Mouse (Mus musculus): ENCODE measurements at regions not wholly inside any gene's neighbourhood (a gene's known extent, or its start where the extent isn't known, plus 50 kb on each side); places are given as distances from the start of the nearest gene placed in this dataset.

DNA sequence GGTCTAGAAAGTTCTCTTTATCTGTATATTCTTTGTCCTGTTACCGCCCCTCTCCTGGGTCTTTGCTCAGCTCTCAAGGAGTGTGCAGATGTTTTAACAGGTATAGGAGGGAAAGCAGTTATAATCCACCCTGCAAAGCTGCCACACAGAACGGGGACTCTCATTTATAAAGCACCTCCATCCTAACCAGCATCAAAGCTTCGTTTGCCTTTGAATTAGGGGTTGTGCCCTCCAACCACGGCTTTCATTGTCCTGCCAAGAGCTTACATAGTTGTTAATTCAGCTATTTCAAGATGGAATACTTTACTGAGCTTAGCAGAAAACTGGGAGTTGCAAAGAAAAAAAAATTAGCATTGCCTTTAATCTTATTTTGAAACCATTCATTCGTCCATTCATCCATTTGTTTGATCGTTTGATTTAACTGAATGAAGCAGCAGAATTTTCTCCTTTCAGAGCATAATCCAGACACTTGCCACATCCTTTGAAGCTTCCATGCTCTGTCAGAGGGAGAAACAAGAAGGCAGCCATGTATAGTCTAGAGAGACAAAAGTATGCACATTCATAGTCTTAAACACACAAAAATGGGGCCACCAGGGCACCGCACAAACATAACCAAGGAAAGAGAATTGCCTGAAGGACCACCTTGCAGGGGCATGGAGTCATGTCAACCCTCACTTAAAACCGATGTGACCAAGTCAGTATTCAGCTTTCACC is 116.2 kb downstream of the Kdr start:
- TF ChIP-seq CTCF (IDR thresholded peaks at IDR 0.05; ENCODE audit: control insufficient read depth, insufficient read depth, insufficient read length), result no peak
- no peak for TF ChIP-seq MAX (IDR thresholded peaks at IDR 0.05)
- no peak for TF ChIP-seq USF1 (IDR thresholded peaks at IDR 0.05; ENCODE audit: low read depth)
- no peak for TF ChIP-seq MYOD1 (IDR thresholded peaks at IDR 0.05; ENCODE audit: control insufficient read depth, insufficient read length, low read depth)
- TF ChIP-seq CEBPB (IDR thresholded peaks at IDR 0.05; ENCODE audit: low read depth), result no peak
- no peak for TF ChIP-seq MYOG (IDR thresholded peaks at IDR 0.05; ENCODE audit: control insufficient read depth, extremely low read depth, insufficient read length)
- no peak for TF ChIP-seq FOSL1 (IDR thresholded peaks at IDR 0.05; ENCODE audit: insufficient read depth, low read length, poor library complexity, severe bottlenecking)
